Mouse (Mus musculus) small intestine, adult 2 months (tissue): ENCODE measurements around the gene Zfp13. TPM values are rescaled to one million over a fixed set of nuclear protein-coding genes. Genes with fewer than 3 reads are reported as not detected.

Experiments used
- H3K27ac ChIP-seq: fragments of 200-500 bp; 2 replicates; pipeline ENCODE4 v1.5.1; 2012; ENCODE audit warnings: low read depth, low read length, control low read depth, inconsistent platforms; ENCODE audit not compliant: insufficient read depth
- H3K27me3 ChIP-seq: fragments of 200-500 bp; 2 replicates; pipeline ENCODE4 v1.6.1; 2012; ENCODE audit warnings: mild to moderate bottlenecking, moderate library complexity, low read length, inconsistent platforms; ENCODE audit not compliant: control insufficient read depth, insufficient read depth
- H3K36me3 ChIP-seq: fragments of 200-500 bp; 2 replicates; pipeline ENCODE4 v1.6.1; 2012; ENCODE audit warnings: mild to moderate bottlenecking, low read length, control low read depth, inconsistent platforms; ENCODE audit not compliant: control insufficient read depth, insufficient read depth
- H3K4me1 ChIP-seq: fragments of 200-500 bp; 2 replicates; pipeline ENCODE4 v1.6.1; 2012; ENCODE audit warnings: low read length, inconsistent platforms, mixed read lengths; ENCODE audit not compliant: control insufficient read depth, insufficient read depth, insufficient read length
- H3K4me3 ChIP-seq: fragments of 200-500 bp; 2 replicates; pipeline ENCODE4 v1.5.1; 2012; ENCODE audit warnings: low read depth, mild to moderate bottlenecking, control low read depth, inconsistent platforms, low read length, moderate library complexity
- CTCF ChIP-seq: fragments of 200-500 bp; IDR thresholded peaks from 2 replicates; pipeline ENCODE4 v1.5.1; 2012; ENCODE audit warnings: low read depth, mild to moderate bottlenecking, control low read depth, inconsistent platforms, low read length, moderate library complexity, mixed read lengths; ENCODE audit not compliant: insufficient replicate concordance, insufficient read length; ENCODE audit errors: extremely low read depth
- POLR2A ChIP-seq: fragments of 200-500 bp; IDR thresholded peaks from 2 replicates; pipeline ENCODE4 v1.6.1; 2012; ENCODE audit warnings: low read depth, mild to moderate bottlenecking, control low read depth, inconsistent platforms, low read length, moderate library complexity
- WGBS: fragments of 180-500 bp; shearing (Covaris S2); methylation state at CpG from one replicate; pipeline ENCODE4 v1.1.7; 2018; 5-methylcytosine and 5-hydroxymethylcytosine counted together
- polyA plus RNA-seq: library from polyadenylated mRNA; depleted of rRNA; stranded (reverse); fragments of >200 nt; gene quantifications from 2 replicates; pipeline ENCODE4 v1.2.3, GENCODE M21; 2012

The Zfp13 gene
- polyA plus RNA-seq, 1 experiment: 6.8 TPM

- no peaks in the 10 kb centered on the region for H3K27me3 ChIP-seq
- TF ChIP-seq POLR2A (no peak), CTCF (no peak)
These were observed 45.0 kb downstream of the Zfp13 start for GRCm38 (mm10) chr17:23554321-23554720.

GRCm38 (mm10) chr17:23553634-23554120, 45.6 kb downstream of the Zfp13 start:
- no peak overlapping the region for H3K27ac ChIP-seq
- WGBS: 75% methylated on average over 1 of the region's 1 CpGs
- H3K27me3 ChIP-seq: no peaks in the 10 kb centered on the region
- H3K4me1 ChIP-seq: peaks cover 10% of the 10 kb centered on the region
- H3K4me3 ChIP-seq: no peak overlapping the region
- H3K36me3 ChIP-seq: peaks cover 17% of the 10 kb centered on the region
- no peak for TF ChIP-seq POLR2A
- TF ChIP-seq CTCF: no peak

More at GRCm38 (mm10) chr17:23554321-23554720, 45.0 kb downstream of the Zfp13 start:
- peaks cover 23% of the 10 kb centered on the region for H3K36me3 ChIP-seq
- no peak overlapping the region for H3K27ac ChIP-seq
- no peak overlapping the region for H3K4me3 ChIP-seq
- H3K4me1 ChIP-seq: peaks cover 10% of the 10 kb centered on the region

GRCm38 (mm10) chr17:23552896-23553633, 46.2 kb downstream of the Zfp13 start:
- Histone ChIP-seq H3K4me3 (no peak overlapping the region), H3K4me1 (peaks cover 10% of the 10 kb centered on the region), H3K36me3 (peaks cover 12% of the 10 kb centered on the region), H3K27ac (no peak overlapping the region), H3K27me3 (no peaks in the 10 kb centered on the region)
- 92% methylated on average over 8 of the region's 8 CpGs for WGBS
- TF ChIP-seq POLR2A: no peak
- no peak for TF ChIP-seq CTCF

- peaks cover 2% of the 10 kb centered on the region; the same call in 1 of the 2 replicates for H3K36me3 ChIP-seq
- H3K27ac ChIP-seq: no peak overlapping the region
- no peak for TF ChIP-seq POLR2A
- no peak for TF ChIP-seq CTCF
- H3K27me3 ChIP-seq: no peaks in the 10 kb centered on the region
- H3K4me3 ChIP-seq: no peak overlapping the region
- whole genome bisulfite sequencing: 51% methylated on average over 5 of the region's 5 CpGs
- peaks cover 10% of the 10 kb centered on the region for H3K4me1 ChIP-seq
These were observed 47.3 kb downstream of the Zfp13 start for GRCm38 (mm10) chr17:23551963-23552362.

- H3K4me3 ChIP-seq: no peak overlapping the region
- H3K27ac ChIP-seq: no peak overlapping the region
These were observed 47.9 kb downstream of the Zfp13 start for GRCm38 (mm10) chr17:23551416-23551815.

GRCm38 (mm10) chr17:23550856-23551255, 48.4 kb downstream of the Zfp13 start:
- Histone ChIP-seq H3K27me3 (no peaks in the 10 kb centered on the region), H3K36me3 (no peaks in the 10 kb centered on the region), H3K27ac (peak overlapping the region; percentile 32), H3K4me3 (peak overlapping the region; percentile 69), H3K4me1 (peaks cover 10% of the 10 kb centered on the region)
- no peak for TF ChIP-seq CTCF
- no peak for TF ChIP-seq POLR2A
- under 1% methylated on average over 15 of the region's 15 CpGs for WGBS

More at GRCm38 (mm10) chr17:23551416-23551815, 47.9 kb downstream of the Zfp13 start:
- TF ChIP-seq POLR2A (no peak), CTCF (no peak)
- H3K27me3 ChIP-seq: no peaks in the 10 kb centered on the region
- no peaks in the 10 kb centered on the region for H3K36me3 ChIP-seq
- H3K4me1 ChIP-seq: peaks cover 10% of the 10 kb centered on the region

- Histone ChIP-seq H3K4me1 (peaks cover 4% of the 10 kb centered on the region), H3K4me3 (peak overlapping the region; percentile 69), H3K27ac (peak overlapping the region; percentile 32), H3K27me3 (no peaks in the 10 kb centered on the region), H3K36me3 (no peaks in the 10 kb centered on the region)
- no peak for TF ChIP-seq POLR2A
- TF ChIP-seq CTCF: no peak
- under 1% methylated on average over 22 of the region's 22 CpGs for WGBS
These were observed 49.0 kb downstream of the Zfp13 start for GRCm38 (mm10) chr17:23550188-23550791.
